Mouse (Mus musculus) ES-E14 (cell line): ENCODE measurements around the gene Cyp4x1.

Experiments
- CHD2 ChIP-seq: IDR thresholded peaks from 2 replicates; pipeline ENCODE4 v1.6.1; 2014; ENCODE audit warnings: mild to moderate bottlenecking, low read depth, low read length, inconsistent platforms
- HCFC1 ChIP-seq: IDR thresholded peaks from 2 replicates; pipeline ENCODE4 v1.6.1; 2012; ENCODE audit warnings: low read length, inconsistent platforms, borderline replicate concordance; ENCODE audit not compliant: insufficient read depth
- ZC3H11A ChIP-seq: IDR thresholded peaks from 2 replicates; pipeline ENCODE4 v1.6.1; 2012; ENCODE audit warnings: low read depth, mild to moderate bottlenecking, inconsistent platforms, low read length, borderline replicate concordance
- ZNF384 ChIP-seq: IDR thresholded peaks from 2 replicates; pipeline ENCODE4 v1.6.1; 2012; ENCODE audit warnings: low read depth, low read length, inconsistent platforms

GRCm38 (mm10) chr4:115103510-115103909 is 30.6 kb downstream of the Cyp4x1 start:
- TF ChIP-seq CHD2, result no peak
- TF ChIP-seq ZC3H11A, result no peak
- TF ChIP-seq HCFC1, result no peak
- no peak for TF ChIP-seq ZNF384
